Mouse (Mus musculus) testis, adult 2 months (tissue): ENCODE measurements at regions not wholly inside any gene's neighbourhood (a gene's known extent, or its start where the extent isn't known, plus 50 kb on each side); places are given as distances from the start of the nearest gene placed in this dataset.

Source experiments
- H3K27ac ChIP-seq: fragments of 200-500 bp; 2 replicates; pipeline ENCODE4 v1.5.1; 2012; ENCODE audit warnings: low read depth, low read length; ENCODE audit not compliant: control insufficient read depth, insufficient read depth
- H3K27me3 ChIP-seq: fragments of 200-500 bp; 2 replicates; pipeline ENCODE4 v1.6.1; 2012; ENCODE audit warnings: mild to moderate bottlenecking, low read length, moderate library complexity; ENCODE audit not compliant: control insufficient read depth, insufficient read depth
- H3K36me3 ChIP-seq: fragments of 200-500 bp; 2 replicates; pipeline ENCODE4 v1.6.1; 2012; ENCODE audit warnings: mild to moderate bottlenecking, low read length; ENCODE audit not compliant: control insufficient read depth, insufficient read depth
- H3K4me1 ChIP-seq: fragments of 200-500 bp; 2 replicates; pipeline ENCODE4 v1.6.1; 2012; ENCODE audit warnings: low read length; ENCODE audit not compliant: control insufficient read depth, insufficient read depth
- H3K4me3 ChIP-seq: fragments of 200-500 bp; 2 replicates; pipeline ENCODE4 v1.5.1; 2012; ENCODE audit warnings: low read depth, mild to moderate bottlenecking, low read length, moderate library complexity, mixed read lengths; ENCODE audit not compliant: control insufficient read depth
- CTCF ChIP-seq: fragments of 200-500 bp; IDR thresholded peaks from 2 replicates; pipeline ENCODE4 v1.5.1; 2012; ENCODE audit warnings: low read depth, mild to moderate bottlenecking, inconsistent platforms, low read length, moderate library complexity; ENCODE audit not compliant: control insufficient read depth, insufficient read depth, insufficient replicate concordance
- POLR2A ChIP-seq: fragments of 200-500 bp; IDR thresholded peaks from 2 replicates; pipeline ENCODE4 v1.6.1; 2012; ENCODE audit warnings: low read depth, mild to moderate bottlenecking, inconsistent platforms, low read length, moderate library complexity; ENCODE audit not compliant: control insufficient read depth

- TF ChIP-seq POLR2A (no peak), CTCF (no peak)
- no peak overlapping the region for H3K27ac ChIP-seq
Observed at GRCm38 (mm10) chr9:94301896-94302295, 236.0 kb downstream of the 1190002N15Rik start.

DNA sequence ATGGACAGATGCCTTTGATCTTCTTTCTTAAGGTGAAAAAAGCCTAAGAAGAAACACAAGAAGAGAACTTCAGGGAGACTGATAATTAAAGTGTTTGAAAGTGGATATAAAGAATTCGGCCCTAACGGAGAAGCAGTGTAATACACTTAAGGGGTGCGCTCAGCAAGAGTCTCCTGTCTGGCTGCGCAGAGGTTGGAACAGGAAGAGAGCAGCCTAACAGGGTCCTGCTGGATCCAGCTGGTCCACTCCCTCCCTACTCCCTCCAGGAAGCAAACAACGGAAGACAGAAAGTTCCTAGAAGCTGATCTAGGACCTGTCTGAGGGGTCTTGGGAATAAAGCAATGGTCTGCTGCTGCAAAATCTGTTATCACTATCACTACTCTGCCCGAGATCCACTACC is 242.4 kb downstream of the 1190002N15Rik start:
- Histone ChIP-seq H3K27ac (no peak overlapping the region), H3K4me3 (no peak overlapping the region), H3K4me1 (no peaks in the 10 kb centered on the region; the same call in 1 of the 2 replicates), H3K36me3 (no peaks in the 10 kb centered on the region), H3K27me3 (no peaks in the 10 kb centered on the region)
- peak; percentile 23; the same call in 1 of the 2 replicates for TF ChIP-seq POLR2A
- TF ChIP-seq CTCF = no peak

More at GRCm38 (mm10) chr9:94301896-94302295, 236.0 kb downstream of the 1190002N15Rik start:
- Histone ChIP-seq H3K4me3 (no peak overlapping the region), H3K27me3 (no peaks in the 10 kb centered on the region), H3K4me1 (no peaks in the 10 kb centered on the region), H3K36me3 (no peaks in the 10 kb centered on the region)

- Histone ChIP-seq H3K4me3 (no peak overlapping the region), H3K27me3 (no peaks in the 10 kb centered on the region), H3K27ac (no peak overlapping the region), H3K4me1 (no peaks in the 10 kb centered on the region; the same call in 1 of the 2 replicates), H3K36me3 (no peaks in the 10 kb centered on the region)
- TF ChIP-seq CTCF (no peak), POLR2A (no peak)
Observed at GRCm38 (mm10) chr9:94292147-94292546, 245.7 kb downstream of the 1190002N15Rik start.

DNA sequence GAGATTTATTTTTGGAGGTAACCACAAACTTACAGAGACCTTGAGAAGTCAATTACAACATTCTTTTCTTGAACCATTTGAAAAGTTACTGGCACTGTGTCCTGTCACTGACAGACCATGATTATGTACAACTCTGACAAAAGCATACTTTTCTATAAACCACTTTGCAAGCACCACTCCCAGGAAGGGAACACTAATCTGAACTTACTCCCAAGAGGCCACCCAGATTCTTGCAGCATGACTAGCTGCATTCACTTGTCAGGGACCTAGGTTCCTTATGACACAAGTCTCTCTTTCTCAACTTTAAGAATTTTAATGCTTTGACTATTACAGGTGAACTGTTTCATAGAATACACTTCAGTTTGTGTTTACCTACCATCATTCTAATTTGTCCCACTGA is 248.3 kb downstream of the 1190002N15Rik start:
- Histone ChIP-seq H3K36me3 (no peaks in the 10 kb centered on the region), H3K27ac (no peak overlapping the region), H3K27me3 (no peaks in the 10 kb centered on the region), H3K4me3 (no peak overlapping the region), H3K4me1 (no peaks in the 10 kb centered on the region)
- TF ChIP-seq CTCF (no peak), POLR2A (no peak)

DNA sequence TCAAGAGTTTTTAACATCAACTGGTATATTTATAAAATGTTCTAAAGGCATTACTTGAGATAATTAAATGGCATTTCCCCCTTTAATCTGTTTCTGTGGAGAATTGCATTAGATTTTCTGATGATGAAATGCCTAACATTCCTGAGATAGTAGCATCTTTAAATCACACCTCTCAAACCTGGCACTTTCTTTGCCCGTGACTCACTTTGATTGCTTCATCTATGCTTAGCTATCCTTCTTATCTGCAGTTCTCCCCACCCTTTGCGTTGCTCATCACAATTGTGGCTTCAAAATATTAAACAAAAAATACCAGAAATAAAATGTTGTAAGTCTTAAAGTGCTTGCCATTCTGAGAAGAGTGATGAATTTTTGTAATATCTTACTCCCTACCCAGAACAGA is 250.3 kb downstream of the 1190002N15Rik start:
- no peaks in the 10 kb centered on the region for H3K4me1 ChIP-seq
- no peaks in the 10 kb centered on the region for H3K27me3 ChIP-seq
- no peak for TF ChIP-seq POLR2A
- no peak for TF ChIP-seq CTCF
- H3K4me3 ChIP-seq = no peak overlapping the region
- H3K27ac ChIP-seq = no peak overlapping the region
- H3K36me3 ChIP-seq = no peaks in the 10 kb centered on the region

- H3K4me1 ChIP-seq = no peaks in the 10 kb centered on the region
- no peaks in the 10 kb centered on the region for H3K27me3 ChIP-seq
Observed at GRCm38 (mm10) chr9:94278657-94279585, 259.0 kb downstream of the 1190002N15Rik start.

DNA sequence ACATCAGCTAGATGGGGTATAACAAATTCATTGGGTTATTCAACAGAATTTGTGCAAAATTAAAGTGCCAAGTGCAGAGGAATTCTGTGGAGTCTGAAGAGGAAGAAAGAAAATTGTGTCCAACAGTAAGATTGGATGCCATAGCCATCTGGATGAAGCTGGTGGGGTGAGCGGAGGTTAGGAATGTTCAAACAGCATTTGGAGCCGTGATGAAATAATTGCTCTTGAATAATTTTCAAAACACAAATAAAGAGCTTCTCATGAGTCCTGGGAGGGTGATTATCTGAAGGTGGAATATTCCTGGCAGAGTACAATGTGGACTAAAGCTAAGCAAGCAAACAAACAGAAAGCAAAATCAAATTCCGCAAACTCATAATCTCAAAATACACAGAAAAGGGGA is 260.8 kb downstream of the 1190002N15Rik start:
- TF ChIP-seq POLR2A = no peak
- TF ChIP-seq CTCF = no peak
- Histone ChIP-seq H3K27ac (no peak overlapping the region), H3K4me3 (no peak overlapping the region), H3K4me1 (no peaks in the 10 kb centered on the region), H3K36me3 (no peaks in the 10 kb centered on the region), H3K27me3 (no peaks in the 10 kb centered on the region)

More at GRCm38 (mm10) chr9:94278657-94279585, 259.0 kb downstream of the 1190002N15Rik start:
- TF ChIP-seq CTCF (no peak), POLR2A (no peak)
- Histone ChIP-seq H3K27ac (no peak overlapping the region), H3K36me3 (no peaks in the 10 kb centered on the region), H3K4me3 (no peak overlapping the region)

DNA sequence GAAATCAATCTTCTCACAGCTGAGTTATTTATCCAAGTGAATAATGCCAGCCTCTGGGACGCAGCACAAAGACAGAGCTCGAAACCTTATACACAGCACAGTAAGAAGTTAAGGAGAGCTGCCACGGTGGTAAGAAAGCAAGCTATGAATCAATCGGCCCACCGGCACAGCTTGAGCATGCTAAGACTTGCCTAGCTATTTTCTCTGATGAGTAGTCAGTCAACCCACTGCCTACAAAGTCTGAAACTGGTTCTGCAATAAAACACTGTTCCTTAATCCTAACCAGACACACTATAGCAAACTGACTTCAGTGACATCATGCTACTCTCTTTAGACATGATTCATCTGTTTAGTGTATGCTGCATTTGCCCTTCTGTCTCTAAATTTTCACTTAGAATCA is 268.7 kb downstream of the 1190002N15Rik start:
- no peak overlapping the region for H3K4me3 ChIP-seq
- H3K27ac ChIP-seq = no peak overlapping the region
- TF ChIP-seq POLR2A = no peak
- no peak for TF ChIP-seq CTCF
- no peaks in the 10 kb centered on the region for H3K27me3 ChIP-seq
- no peaks in the 10 kb centered on the region for H3K4me1 ChIP-seq
- H3K36me3 ChIP-seq = no peaks in the 10 kb centered on the region
